Mouse (Mus musculus) liver, postnatal 0 days (tissue): ENCODE measurements around the gene Bpifb1.
"Not testable (repeated sequence)": the region's sequence is repeated elsewhere in the genome, so short reads cannot be mapped to it uniquely, and the experiment has no call there.

Experiments used
- CTCF ChIP-seq: sonication (generic); IDR thresholded peaks from 2 replicates; pipeline ENCODE4 v1.5.1; 2016; ENCODE audit warnings: antibody characterized with exemption, low read depth
- EP300 ChIP-seq: IDR thresholded peaks from 2 replicates; pipeline ENCODE4 v1.6.1; 2016; ENCODE audit warnings: antibody characterized with exemption, low read depth, mild to moderate bottlenecking

DNA sequence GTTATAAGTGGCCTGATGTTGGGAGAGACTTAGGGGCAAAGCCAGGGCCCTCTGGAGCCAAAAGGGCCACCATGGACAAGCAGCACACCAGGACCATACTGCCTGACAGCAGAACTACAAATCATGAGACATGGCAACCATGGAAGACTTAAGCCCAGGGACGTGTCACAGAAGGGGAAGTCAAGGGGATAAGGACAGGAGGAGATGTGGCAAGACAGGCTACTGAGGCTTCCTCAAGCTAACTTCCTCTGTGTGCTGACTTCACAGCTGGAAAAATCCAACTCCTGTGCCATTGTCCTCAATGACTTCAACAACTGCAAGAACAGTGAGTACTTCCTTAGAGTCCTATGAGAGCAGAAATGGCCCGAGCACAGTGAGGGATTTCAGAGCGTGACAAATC, 73.8 kb downstream of the Bpifb1 start:
- not testable (repeated sequence) for TF ChIP-seq CTCF, EP300
